Mouse (Mus musculus) brain, adult 2 months (tissue): ENCODE data around the gene Polr2i.
A peak's percentile ranks its signal among the peaks of the same experiment; 100 is the strongest.
"Not testable (repeated sequence)": the region's sequence is repeated elsewhere in the genome, so short reads cannot be mapped to it uniquely, and the experiment has no call there.

Source experiments
- DNase-seq: peaks from one replicate; pipeline ENCODE4 v3.0.0; 2011; ENCODE audit warnings: low read depth, low spot score

Gene Polr2i

DNA sequence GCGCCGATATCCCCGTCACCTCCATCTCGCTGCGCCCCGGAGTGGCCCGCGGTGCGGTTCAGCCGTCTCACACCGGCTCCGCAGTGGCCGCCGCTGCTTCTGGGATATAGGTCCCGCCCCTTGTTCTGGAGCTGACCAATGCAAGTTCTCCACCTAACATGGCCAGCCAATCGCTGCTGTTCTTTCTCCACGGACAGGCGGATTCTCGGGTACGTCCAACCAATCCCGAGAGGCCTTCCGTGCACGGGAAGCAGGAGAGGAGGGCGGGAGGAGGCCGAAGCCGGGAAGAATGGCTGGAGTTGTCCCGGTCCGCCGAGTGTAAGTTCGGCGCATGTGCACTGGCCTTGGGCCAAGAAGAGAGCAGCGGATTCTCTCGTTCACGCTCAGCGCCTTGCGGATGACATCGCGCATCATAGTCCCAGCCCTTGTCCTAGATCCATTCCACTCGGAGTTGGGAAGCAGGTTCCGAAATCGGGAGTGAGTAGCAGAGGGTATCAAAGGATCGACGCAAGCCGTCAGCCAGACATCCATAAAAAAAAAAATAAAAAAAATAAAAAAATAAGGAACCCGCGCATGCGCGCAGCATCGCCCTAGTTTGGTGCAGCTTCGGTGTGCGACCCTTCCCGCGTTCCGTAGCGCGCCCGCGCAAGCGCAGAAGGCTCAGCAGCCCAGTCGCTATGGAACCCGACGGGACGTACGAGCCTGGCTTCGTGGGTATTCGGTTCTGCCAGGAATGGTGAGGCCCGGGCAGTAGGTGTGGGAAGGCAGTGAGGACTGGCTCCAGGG is at the start of gene Polr2i, which contains the start of gene Tbcb:
Polr2i (plus strand) TSS at position 280 of the 786 bp plus-strand sequence.
Tbcb (minus strand) TSS at position 604 of the 786 bp plus-strand sequence.
- DNase-seq, result peak; percentile 100

DNA sequence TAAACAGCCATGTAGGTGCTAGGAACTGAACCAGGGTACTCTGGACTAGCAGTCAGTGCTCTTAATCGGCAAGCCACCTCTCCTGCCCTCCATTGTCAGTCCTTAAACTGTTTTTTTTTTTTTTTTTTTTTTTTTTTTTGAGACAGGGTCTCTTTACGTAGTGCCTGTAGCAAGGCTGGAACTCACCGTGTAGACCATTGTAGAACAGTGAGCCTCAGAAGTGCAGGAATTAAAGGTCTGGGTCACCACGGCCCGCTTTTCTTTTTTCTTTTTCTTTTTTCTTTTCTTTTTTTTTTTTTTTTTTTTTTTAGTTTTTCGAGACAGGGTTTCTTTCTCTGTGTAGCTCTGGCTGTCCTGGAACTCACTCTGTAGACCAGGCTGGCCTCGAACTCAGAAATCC is 48.6 kb upstream of the Polr2i start:
- DNase-seq, result not testable (repeated sequence)

DNA sequence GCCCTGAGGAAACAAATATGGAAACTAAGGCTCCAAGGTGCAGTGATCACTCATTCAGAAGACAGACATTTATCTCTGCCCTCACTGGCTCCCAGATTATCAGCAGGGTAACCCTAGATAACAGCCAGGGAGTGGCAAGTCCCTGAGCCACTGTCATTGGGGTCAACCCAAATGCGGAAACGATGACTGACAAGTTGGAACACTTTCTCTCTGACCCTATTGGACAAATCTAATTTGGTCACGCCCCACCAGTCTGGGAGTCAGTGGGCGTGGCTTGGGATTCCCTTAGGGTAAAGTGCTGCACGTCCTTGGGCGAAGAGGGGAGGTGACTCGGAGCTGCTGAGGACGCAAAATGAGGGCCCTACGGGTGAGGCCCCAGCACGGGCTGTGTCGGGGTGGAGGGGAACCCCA is 47.9 kb upstream of the Polr2i start, which contains the start of gene Cox7a1:
Cox7a1 (plus strand) TSS at position 266 of the 411 bp plus-strand sequence.
- DNase-seq, result peak; percentile 83

DNA sequence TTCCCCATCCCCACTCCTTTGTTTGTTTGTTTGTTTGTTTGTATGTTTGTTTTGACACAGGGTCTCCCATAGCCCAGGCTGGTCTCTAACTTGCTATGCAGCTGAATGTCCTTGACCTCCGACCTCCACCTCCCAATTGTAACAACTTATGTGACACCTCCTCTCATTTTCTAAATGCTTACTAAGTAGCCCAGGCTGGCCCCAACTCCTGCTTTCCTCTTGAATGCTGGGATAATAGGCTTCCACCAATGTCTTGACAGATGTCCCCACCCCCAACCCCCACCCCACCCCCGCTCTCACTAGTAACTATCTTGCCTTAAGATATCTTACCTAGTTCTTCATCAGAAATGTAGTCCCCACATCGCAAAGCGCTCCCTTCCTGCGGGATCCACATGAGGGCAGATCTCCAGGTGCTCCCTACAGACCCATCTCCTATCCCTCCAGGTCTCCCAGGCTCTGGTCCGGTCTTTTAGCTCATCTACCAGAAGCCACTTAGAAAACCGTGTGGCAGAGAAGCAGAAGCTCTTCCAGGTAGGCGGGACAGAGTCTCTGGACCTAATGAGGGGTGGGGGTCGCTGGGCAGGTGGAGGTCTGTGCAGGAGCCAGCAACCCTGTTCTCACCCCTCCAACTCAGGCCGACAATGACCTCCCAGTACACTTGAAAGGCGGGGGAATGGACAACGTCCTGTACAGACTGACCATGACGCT is 47.0 kb upstream of the Polr2i start:
- DNase-seq, result no peak

DNA sequence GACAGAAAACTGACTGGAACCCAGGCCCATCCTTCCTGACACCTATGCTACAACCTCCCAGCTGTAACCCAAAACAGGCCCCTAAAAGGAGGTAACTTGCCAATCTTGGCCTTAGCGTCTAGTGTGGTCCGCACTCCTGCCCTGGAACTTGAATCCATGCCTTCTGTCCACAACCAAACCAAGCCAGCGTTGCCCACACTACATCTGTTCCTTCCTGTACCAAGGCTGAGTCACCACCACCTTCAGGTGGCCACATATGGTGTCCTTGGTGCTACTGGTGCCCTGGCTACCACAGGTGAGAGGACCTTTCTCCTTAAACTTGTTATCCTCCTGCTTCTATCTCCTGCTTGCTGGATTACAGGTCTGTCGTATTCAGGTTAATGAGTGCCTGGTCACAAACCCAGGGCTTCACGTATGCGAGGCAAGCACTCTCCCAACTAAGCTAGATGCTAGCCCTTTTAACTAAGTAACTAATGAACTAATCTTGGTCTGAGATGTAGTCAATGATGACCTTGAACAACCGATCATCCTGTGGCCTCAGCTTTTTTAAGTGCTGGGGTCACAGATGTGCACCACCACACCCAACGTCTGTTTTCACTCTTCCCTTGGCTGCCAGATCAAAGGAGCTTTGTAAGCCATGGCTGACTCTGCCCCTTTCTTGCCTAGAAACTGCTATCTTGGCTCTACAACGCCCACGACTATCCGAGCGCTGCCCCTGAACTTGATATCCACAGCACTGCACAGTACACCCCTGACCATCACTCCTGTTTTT is 43.2 kb upstream of the Polr2i start:
- peak; percentile 81 for DNase-seq

DNA sequence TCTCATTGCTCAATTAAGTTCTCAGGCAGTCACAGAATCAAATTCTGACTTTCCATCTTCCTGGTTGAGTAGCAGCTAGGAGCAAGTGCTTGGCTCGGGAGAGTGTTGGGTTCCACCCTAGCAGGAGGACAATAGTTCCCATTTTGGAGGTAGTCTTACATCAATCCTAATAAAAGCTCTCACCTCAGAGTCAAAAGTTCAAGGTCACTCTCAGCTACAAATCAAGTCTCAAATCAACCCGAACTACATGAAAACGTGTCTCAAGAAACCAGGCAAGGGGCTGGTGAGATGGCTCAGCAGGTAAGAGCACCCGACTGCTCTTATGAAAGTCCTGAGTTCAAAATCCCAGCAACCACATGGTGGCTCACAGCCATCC is 42.6 kb upstream of the Polr2i start:
- DNase-seq, result no peak

DNA sequence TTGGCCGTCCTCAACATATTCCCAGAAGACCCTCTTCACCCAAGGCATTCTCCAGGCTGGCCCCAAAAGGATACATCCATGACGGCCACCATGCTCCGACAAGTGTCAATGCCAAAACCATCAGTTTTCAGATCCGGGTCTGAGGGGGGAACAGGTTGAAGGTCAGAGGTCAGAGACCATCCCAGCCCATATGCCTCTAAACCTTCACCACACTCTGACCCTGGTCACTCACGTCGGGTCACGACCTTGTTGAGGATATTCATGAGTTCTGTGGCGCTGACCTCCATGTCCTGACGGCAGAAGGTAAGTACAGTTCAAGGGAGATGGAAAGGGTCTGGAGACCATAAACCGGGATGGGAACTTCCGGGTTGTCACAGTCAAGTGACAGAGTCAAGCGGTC is 39.7 kb upstream of the Polr2i start:
- DNase-seq, result no peak

DNA sequence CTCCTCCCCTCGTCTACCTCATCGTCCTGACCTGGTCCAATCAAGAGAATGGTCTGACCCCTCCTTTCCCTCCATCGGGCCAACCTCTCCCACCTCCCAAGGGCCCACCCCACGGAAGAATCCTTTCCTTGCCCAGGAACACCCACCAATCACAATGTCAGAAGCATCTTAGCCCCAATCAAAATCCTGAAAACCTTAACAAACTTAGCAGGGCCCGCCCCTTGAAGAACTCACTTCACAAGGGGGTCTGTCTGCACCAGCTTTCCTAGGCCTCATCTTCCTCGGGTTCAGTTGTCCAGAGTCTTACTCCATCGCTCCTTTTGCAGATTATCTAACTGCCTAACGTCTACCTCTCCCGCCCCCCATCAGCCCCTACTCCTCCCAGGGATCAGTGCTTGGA is 38.7 kb upstream of the Polr2i start:
- DNase-seq, result no peak

DNA sequence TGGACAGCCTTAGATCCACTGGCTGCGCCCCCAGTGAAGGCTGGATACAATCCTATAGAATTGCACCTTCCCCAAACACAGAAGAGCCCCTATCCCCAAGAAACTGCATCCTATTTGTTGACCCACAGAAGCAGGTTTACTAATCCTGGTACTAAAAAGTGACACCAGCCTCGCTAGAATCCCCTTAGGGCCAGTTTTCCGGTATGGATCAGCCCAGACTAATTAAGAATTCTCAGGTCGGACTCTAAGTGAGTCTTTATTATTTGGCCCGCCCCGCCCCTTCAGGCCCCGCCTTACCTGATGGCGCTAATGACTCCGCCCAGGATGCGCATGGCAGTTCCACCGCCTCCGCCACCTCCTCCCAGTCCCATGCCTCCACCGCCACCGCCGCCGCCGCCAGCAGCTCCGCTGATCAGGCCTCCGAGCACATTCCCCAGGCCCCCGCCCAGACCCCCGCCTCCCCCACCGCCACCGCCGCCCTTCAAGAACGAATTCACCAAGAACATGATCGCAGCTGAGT is 38.1 kb upstream of the Polr2i start:
- peak; percentile 91 for DNase-seq

DNA sequence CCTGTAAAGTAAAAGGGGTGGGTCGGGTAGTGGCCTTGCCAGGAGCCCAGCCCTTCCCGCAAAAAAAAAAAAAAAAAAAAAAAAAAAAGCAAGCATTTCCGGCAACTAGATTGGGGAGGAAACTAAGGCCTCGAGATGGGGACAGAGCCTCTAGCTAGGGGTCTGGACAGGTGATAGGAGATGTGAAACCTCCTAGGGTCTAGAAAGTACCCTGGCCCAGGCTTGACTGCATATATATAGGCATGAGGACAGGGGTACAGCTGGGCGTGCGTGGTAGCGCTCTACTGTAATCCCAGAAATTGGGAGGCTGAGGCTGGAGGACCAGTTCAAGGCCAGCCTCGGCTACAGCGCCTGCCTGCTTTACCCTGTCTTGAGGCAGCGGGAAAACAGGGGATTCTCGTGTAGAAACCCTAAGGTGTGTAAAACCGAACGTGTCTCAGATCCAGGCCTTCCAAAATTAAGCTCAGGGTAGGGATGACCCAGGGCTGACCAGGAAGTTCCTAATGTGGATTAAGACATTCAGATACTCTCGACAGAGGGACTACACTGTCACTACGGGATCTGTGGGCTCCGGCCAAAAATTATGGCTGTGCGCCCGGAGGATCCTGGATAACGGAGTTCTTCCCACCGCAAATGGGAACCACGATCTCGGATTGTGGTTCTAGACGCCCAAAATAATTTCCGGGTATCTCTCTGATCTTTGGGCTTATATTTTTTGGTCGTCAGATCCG is 37.5 kb upstream of the Polr2i start:
- peak; percentile 68 for DNase-seq

DNA sequence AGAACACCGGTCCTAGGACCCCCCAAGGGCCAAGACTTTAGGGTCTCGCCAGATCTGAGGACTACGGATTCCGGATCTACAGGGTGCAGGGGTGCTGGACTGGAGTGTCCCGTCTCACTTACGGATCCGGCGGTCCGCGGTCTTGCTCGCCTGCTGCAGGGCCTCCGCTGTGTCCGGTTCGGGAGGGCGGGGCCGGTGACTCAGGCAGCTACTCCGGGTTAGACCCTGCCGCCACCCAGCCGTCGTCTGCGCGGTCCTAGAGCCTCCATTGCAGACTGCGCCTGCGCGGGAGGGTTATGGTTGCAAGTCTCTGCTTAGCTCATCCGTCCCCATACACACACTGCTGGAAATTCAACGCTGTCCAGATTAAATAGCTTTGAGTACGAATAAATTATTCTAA is 36.9 kb upstream of the Polr2i start:
- DNase-seq, result peak; percentile 99

DNA sequence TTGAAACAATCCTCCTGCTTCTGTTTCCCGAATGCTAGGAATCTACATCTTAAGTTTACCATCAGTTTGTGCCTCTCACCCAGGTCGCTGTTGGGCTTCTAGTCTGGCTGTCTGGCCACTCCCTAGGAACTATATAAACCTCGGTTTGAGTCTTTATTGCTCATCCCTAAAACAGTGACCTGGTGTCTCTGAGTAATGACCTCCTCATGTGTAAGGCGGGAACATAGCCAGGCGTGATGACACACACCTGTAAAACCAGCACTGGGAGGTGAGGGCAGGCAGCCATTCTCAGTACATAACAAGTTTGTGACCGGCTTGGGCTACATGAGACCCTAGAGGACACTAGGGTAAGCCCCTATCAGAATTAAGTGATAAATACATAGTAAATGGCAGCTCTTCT is 36.3 kb upstream of the Polr2i start:
- no peak for DNase-seq

DNA sequence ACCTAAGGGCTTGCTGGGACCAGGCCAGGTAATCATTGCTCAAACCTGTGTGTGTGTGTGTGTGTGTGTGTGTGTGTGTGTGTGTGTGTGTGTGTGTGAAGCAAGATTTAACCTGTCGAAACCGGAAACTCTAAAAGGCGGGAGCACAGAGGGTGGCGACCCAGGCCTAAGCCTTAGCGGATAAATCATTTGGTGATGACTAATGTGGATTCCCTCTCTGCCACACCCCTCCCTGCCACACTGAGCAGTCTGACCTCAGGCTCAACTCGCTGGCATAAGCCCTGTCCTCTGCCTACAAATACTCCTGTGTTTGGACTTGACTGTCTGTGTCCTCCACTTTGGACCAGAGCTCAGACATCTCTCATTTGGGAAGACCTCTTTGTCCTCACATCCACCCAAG is 35.6 kb upstream of the Polr2i start:
- no peak for DNase-seq

DNA sequence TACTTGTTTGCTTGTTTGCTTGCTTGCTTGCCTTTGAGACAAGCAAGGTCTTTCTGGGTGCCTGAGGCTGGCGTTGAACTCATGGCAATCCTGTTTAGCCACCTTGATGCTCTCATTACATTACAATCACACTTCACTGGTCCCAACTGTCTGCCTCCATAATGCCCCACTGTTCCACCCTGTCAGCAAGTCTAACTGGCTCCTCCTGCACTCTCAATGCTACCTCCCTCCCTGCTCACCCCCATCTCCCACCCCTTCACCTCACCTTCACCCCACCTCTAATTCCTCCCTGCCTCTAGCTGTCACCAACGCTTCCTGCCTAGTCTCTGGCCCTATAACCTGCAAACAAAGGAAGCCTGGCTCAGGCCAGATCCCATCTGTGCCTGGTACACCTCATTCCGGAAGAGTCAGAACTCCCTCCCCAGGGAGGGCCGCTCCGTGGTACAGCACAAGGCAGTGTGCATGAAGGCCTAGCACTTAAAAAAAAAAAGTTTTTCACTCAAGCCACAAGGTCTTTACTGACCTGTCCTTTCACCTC is 34.1 kb upstream of the Polr2i start:
- peak; percentile 54 for DNase-seq

DNA sequence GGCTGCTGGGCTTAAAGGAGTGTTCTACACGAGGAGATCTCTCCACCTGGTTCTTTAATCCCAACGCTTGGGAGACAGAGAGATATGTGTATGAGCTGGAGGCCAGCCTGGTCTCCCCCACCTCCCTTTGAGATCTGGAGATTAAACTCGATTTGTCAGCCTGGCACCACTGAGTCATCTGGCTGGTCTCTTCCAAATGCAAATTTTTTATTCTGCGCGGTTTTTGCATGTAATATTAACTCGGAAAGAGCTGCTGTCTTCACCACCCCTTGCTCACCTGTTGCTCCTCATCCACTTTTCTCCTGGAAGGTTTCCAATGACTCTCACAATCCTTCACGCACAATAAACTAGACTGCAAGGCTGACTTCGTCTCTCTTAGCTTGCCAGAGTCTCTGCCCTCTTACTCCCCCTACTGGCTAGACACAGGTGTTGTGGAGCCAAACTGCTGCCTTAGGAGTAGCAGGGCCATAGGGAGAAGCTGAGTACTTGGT is 33.2 kb upstream of the Polr2i start, which contains the start of gene Capns1:
Capns1 (minus strand) TSS at position 331 of the 491 bp plus-strand sequence.
- peak; percentile 95 for DNase-seq

DNA sequence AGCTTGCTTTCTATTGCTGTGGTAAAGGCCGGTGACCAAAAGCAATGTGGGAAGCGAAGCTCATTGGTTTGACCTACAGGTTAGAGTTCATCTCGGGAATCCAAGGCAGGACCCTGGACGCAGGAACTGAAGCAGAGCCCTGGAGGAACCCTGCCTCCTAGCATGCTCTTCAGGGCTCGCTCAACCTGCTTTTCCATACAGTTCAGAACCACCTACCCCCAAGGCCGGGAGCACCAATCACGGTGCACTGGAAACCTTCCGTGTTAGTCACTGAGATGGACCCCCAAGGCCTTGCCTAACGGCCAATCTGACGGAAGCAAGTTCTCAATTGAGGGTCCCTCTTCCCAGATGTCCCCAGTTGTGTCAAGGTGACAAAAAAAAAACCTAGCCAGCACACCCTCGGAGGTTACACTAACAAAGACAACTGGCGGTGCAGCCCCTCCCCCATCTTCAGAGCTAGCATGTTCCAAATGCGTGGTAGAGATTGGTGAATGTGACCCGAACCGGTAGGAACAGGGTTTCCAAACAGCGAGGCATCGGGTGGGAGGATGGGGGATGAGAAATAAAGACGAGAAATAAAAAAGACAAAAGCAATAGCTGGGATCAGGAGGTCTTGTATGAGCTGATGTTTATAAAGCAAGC is 32.1 kb upstream of the Polr2i start:
- no peak for DNase-seq

DNA sequence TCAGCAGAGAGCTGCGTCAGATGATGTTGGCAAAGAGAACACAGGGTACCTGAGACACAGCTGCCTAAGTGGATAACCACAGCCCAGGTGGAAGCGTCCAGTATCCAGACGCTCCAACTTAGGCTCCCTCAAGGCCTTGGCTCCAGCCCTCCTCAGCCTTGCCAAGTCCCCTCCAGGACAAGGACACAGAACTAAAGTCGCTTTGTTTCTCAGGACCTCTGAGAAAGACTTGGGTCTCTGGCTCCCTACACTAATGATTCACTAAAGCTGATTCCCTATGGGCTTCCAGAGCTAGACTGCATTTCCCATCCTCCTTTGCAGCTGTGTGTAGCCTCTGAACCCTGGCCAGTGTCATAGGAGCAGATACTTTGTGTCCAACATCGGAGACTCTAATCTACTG is 31.5 kb upstream of the Polr2i start:
- DNase-seq, result no peak

DNA sequence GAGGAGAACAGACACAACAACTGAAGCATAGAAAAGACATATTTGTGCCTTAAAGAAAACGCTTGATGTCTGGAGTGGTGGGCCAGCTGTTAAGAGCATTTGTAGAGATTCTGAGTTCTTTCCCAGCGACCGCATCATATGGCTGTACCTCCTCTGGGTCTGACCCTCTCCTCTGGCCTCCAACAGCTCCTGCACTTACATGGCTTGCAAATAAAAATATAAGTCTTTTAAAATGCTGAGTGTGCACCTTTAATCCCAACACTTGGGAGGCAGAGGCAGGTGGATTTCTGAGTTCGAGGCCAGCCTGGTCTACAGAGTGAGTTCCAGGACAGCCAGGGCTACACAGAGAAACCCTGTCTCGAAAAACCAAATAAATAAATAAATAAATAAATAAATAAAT is 31.1 kb upstream of the Polr2i start:
- not testable (repeated sequence) for DNase-seq

DNA sequence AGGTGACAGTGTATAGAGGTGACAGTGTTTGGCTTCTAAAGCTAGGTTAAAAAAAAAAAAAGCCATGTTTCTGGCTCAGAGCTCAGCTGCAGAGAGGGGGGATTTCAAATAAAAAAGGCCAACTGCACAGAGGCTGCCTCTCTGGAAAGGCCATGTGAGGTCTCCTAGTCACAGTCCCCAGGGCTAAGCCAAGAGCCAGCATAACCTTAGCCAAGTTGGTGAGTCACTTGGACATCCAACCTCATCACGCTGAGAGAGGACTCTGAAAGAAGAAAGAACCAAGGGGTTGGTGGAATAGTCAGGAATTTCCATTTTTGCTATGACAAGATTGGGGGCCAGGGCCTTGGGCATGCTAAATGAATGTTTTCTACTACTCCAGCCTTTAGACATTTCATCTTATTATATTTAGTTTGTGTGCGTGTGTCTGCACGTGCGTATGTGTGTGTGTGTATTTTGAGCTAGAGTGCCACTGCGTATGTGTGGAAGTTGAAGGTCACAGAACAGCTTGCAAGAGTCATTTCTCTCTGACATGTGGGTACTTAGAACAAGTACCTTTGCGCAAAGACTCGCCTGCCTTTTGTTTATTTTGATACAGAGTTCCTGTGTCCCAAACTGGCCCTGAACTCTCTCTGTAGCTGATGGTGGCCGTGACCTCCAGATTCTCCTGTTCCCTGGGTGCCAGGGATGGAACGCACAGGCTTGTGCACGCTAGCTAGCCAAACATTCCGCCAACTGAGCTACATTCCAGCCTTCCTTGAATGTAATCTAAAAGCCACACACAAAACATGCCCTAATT is 28.7 kb upstream of the Polr2i start:
- DNase-seq, result peak; percentile 95
